Mouse (Mus musculus) frontal cortex, adult 2 months (tissue): ENCODE results near the gene Sf3a1. TPM values are rescaled to one million over a fixed set of nuclear protein-coding genes. Genes with fewer than 3 reads are reported as not detected.
A peak's percentile ranks its signal among the peaks of the same experiment; 100 is the strongest.

Experiments used
- DNase-seq, 2 experiments: peaks; one replicate each; pipeline ENCODE4 v3.0.0; 2022; ENCODE audit warnings: low spot score in 1 of 2; ENCODE audit errors: extremely low spot score in 1 of 2
- polyA plus RNA-seq: library from polyadenylated mRNA; depleted of rRNA; stranded (reverse); fragments of >200 nt; gene quantifications from 2 replicates; pipeline ENCODE4 v1.2.3, GENCODE M21; 2012

Sf3a1 gene
- polyA plus RNA-seq, 1 experiment = 49.0 TPM

DNA sequence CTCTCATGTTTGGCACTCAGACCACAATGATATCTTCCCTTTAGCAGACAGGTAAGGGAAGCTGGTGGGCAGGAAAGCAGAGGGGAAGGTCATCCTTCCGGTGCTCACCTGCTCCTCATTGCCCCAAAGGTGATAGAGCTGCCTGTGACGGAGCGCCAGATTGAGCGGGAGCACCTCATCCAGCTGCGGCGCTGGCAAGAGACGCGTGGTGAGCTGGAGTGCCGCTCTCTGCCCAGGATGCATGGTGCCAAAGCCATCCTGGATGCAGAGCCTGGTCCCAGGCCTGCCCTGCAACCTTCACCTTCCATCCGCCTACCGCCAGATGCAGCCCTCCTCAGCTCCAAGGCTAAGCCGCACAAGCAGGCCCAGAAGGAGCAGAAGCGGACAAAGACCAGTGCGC is 54.4 kb downstream of the Sf3a1 start:
- no peak for DNase-seq

DNA sequence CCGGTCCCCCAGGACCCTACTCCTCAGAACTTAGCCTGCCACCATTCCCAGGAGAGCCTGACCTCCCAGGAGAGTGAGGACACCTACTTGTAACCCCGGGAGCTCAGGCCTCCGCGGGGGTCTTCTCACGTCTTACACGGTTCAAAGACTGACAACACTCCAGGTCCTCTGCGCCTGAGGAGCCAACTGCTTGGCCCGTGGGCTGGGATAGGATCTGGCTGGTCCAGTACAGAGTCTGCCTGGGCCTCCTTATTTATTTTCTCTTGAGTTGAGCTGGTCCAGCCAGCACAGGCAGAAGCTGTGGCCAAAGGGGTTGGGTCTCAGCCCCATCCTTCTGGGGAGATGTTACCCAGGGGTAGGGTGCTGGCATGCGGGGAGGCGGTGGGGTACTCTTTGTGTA is 54.9 kb downstream of the Sf3a1 start:
- no peak for DNase-seq

DNA sequence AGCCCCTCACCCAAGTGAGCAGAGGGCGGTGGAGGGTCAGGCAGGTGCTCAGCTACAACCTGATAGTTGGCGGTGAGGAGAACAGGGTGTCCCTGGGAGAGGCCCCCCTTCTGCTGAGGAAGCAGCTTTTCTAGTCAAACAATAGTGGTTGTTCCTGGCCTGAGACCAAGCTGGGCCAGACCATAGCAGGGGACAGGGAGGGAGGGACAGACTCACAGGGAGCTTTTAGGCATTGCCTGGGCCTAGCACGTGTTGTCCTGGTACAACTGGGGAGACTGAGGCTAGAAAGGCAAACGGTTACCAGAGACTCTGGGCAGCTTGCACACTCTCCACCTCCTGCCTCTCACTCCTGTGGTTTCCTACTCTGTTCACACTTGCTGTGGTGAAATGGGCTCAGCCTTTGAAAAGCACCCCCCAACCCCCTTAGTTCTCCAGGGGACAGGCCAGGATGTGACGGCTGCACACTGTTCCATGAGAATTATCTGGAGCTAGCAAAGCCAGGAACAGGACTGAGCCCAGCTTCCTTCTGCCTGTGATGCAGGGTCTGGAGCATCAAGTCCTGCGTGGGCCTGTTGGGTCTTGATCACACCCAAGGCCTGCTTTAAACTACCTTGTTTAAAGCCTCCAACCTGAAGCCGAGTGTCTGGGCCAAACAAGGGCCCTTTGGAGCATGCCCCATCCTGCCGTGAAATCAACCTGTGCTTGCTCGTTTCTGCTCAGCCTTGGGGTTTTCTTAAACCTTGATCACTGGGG is 56.3 kb downstream of the Sf3a1 start:
- no peak for DNase-seq

DNA sequence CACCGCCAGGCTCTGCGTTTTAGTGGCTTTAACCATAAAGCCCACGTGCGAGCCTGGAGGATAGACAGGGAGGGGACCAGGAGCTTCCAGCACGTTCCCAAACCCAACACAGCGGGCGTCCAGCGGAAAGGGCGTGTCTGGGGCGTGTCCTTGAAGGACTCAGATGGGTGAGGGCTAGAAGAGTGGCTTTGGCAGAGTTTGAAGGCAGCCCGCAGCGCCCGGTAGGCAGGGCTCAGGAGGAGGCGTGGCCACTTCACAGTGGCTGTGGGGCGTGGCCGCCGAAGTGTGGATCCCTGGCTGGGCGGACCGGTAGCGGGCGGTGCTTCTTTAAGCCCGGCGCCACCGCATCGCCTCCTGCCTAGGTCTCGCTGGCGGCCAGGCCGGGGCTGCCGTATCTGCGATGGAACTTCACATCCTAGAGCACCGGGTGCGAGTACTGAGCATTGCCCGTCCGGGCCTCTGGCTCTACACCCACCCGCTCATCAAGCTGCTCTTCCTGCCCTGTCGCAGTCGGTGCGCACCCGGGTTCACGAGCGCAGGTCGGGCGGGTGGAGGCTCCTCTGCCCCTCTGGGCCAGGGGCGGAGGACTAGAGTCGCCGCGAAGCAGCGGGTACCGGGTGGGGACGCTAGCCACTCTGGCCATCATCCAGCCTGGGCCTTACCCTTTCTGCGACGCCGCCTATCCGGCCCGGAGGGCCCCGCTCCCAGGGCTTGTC is 57.9 kb downstream of the Sf3a1 start, which contains the start of gene Castor1:
Gene Castor1, plus strand, starts transcription at position 312 of the 716 bp plus-strand sequence.
- DNase-seq = peak; percentile 54 to 64

DNA sequence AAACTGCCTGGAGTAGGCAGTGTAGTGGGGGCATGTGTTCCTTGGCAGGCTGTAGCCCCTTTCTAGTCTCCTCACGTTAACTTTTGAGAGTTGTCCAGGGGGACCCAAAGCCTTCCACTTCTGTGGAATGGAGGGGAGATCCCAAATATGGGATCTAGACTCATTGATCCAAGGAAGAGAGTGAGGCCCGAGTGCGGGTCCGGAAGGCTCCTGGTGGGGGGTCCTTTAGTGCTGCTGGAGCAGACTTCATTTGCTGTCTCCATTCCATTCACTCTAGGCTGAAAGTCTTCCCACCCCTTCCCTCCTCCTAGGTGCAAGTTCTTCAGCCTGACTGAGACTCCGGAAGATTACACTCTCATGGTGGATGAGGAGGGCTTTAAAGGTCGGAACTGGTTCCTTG is 58.5 kb downstream of the Sf3a1 start:
- no peak for DNase-seq

DNA sequence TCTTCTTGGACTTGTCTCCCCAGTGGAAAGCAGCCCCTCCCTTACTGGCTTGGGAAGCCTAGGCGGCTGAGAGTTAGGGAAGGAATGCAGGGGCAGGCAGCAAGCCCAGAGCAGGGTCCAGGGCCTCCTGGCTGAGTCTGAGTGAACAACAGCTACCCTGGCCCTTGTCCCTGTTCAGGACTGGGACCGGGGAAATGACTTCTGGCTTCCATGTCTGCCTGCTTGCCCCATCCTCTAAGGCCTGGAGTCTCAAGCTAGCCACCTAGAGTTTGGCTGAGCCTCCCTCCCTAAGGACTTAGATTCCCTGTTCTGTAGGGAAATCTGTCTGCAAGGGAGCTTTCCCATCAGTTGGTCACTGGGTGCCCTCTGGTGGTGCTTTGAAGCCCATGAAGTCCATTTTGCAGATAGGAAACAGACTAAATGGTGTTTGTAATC is 59.2 kb downstream of the Sf3a1 start:
- peak; percentile 64 to 87 for DNase-seq

DNA sequence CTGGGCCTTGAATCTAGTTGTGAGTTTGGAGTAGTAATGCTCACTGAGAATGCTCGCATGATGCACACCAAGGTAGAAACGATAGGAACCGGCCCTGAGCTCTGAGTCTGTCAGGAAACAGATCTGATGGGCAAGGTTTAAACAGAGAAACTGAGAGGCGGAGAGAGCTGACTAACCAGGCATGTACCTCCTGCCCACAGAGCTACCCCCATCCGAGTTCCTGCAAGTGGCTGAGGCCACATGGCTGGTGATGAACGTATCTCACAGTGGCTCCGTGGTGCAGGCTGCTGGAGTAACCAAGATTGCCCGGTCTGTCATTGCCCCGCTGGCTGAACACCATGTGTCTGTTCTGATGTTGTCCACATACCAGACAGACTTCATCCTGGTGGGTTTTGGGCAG is 59.8 kb downstream of the Sf3a1 start:
- no peak for DNase-seq

DNA sequence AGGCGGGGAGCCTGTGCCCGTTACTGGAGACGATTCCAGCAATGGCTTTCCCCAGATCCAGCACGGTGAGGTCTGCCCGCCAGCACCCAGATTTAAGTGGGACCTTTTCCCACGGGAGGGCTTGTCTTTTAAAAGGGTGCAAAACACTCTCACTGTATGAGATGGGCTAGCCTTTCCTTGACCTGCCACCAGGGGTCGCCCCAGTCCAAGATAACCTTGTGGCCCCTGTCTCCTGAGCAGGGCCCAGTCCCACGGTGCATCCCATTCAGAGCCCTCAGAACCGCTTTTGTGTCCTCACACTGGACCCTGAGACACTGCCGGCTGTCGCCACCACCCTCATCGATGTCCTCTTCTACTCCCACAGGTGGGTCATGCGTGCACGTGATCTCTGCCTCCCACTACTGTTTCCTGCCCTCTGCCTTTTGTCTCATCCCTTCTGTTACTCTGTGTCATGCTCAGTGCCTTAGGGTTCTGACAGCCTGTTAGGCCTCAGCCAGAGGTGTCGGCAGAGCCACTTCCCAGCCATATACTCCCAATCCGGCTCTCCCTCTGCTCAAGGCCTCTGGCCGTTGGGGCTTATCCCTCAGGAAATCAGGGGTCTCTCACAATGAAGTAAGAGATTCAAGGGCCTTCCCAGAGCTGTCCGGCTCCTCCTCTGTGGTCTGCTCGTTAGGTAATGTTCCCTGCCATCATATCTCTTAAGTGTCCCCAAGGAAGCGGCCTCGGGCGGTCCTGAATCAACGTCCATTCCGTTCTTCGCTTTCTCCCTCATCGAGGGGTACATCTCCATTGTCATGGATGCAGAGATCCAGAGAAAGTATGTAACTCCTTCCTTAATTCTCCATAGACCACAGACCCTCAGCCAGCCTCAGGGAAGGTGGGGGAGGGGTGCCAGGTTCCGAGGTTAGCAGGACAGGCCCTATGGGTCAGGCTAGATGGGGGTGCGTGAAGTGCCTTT is 60.6 kb downstream of the Sf3a1 start:
- DNase-seq = peak in 1 of 2 experiments; percentile 81

DNA sequence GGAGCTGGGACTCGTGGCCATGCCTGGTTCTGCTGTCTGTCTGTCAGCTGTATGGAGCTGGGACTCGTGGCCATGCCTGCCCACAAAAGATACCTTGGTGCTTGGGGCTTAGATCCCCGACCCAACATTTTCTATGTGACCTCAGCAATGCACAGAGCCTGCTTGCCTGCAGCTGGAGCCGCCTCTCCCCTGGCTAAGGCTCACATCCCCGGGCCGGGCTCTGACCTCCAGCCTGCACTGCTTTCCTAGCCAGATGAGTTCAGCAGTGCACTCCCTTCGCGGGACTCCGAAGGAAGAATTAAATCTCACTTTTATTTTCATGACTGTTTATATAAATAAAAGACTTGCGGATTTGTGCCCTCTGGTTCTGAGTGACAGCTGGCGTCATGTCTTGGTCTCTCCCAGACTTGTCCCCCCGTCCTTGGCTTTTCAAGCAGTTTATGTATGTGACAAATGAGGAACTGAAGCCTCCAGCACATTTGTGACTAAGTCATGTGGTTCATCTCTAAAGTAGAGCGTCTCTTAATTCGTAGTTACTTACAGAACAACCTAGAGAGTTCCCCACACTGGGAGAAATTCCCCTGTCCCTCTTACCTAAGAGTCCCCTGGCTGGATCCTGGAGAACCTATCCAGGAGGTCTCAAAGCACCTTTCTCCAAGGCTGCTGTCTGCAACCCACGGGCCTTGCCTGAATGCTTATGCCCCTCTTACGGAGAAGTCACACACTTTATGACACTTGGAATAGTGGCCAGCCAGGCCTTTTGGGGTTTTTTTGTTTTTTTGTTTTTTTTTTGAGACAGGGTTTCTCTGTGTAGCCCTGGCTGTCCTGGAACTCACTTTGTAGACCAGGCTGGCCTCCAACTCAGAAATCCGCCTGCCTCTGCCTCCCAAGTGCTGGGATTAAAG is 62.1 kb downstream of the Sf3a1 start:
- DNase-seq = no peak

DNA sequence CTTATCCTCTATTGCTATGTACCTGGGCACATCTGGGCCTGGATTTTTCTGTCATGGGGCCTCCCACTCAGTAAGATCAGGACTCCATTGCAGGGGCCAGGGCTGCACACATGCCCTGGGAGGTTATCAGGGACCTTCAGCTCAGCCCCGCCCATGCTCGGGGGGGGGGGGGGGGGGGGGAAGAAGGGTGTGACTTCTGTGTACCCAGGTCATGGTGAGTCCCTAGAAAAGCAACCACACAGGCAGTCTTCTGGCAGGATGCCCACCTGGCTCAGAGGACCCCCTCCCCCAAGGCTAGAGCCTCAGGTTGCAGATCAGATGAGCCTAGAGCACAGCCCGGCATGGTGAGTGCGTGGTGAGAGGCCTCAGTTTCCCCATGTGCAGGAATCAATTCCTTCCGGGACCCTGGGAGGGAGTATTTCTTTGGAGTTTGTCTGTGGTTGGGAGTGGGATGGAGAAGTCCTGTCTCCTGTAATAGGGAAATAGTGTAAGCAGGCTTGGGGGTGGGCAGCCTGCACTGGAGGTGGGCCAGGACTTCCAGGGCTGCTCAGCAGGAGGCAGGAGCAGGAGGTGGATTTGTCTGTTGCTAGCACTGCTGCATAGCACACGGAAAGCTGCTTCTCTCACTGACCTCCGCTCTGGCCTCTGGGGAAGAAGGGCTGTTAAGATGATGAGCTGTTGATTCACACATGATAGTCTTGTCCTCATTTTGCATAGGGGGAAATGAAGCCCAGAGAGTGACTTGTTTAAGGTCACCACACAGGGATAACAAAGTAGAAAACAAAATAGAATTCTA is 63.4 kb downstream of the Sf3a1 start:
- DNase-seq = no peak

DNA sequence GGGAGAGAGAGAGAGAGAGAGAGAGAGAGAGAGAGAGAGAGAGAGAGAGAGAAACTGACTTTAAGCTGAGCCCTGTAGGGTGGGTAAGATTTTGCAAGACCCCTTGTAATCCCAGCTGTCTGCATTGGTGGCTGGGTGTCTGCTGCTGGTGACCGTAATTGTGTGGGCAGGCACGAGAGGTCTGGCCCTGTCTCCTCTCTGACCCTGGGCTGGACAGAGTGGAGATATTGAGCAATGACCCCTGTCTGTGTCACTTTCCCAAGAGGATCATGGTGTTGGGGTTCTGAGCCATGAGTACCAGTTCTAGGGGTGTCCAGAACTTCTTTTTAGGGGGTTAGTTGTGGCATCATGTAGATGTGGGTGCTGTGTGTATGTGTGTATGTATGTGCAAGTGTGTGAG is 64.1 kb downstream of the Sf3a1 start:
- no peak for DNase-seq

DNA sequence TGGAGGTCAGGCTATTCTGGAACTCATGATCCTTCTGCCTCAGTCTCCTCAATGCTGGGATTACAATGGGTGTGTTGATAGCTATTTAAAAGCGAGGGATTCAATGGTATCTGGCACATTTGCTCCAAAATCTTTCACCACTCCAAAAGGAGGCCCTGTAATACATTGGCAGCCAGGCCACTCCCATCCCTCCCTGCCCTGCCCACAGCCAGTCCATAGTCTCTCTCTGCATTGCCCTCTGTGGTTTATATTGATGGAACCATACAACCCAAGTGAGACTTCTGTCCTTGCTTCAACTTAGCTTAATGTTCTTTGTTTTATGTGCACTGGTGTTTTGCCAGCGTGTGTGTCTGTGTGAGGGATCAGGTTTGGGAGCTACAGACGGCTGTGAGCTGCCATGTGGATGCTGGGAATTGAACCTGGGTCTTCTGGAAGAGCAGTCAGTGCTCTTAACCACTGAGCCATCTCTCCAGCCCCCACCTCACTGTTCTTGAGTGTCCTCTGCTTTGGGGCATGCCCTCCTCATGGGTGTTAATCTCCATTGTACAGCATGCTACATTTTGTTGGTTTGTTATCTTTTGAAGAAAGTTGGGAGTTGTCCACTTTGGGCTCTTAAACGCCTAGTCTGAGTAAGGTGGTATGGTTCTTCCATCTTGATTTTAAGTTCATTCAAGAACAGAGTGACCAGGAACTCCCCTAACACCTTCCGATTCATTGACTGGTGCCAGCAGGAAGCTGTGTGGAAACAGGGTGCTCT is 66.6 kb downstream of the Sf3a1 start:
- no peak for DNase-seq

DNA sequence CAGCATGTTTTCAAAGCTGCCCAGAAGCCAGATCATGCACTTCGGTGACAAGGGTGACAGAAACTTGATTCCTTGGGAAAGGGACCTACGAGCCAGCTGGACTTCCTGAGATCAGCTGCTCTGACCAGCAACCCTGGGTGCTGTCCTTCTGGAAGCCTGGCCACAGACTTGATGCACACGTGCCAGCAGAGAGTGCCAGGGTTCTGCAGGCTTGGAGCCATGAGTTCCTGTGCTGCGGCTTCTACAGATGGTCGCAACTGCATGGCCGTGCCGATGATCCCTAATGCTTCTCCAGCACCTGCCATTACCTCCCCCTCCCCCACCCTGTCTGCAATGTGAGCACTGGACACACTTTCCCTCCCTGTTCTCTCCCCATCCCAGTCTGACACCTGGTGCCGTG is 68.3 kb downstream of the Sf3a1 start:
- DNase-seq = no peak

DNA sequence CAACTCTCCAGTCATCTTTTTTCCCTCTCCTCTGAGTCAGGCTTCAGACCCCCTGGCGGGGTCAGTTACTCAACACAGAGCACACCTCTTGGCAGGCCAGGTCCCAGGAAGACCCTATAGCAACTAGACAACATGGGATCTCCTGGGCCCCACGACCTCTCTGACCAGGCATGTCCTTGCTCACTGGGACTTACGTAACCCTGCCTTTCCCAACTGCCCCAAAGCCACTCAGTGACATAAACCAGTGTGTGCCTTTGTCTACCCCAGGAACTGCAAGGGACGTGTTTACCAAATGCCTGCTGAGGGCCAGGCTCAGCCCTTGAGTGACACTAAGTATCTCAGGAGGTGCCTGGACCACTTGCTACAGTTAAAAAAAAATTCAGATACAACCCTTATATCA is 69.7 kb downstream of the Sf3a1 start:
- DNase-seq = no peak

DNA sequence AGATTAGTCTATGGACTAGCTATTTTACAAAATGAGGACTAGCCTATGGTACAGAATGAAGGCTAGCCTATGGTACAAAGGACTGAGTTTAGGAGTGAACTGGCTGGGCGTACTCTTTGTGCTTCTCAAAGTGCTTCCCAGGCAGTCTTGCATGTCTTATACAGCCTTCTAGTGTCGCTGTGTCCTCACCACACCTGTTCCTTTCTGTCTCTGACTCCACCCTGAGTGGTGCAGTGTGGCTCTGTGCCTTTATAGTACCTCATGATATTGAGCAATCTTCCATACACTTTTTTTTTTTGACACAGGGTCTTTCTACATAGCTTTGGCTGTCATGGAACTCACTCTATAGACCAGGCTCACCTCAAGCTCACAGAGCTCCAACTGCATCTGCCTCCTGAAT is 71.3 kb downstream of the Sf3a1 start:
- DNase-seq = no peak
